Mouse (Mus musculus): ENCODE results near the gene Bicc1. TPM values are rescaled to one million over a fixed set of nuclear protein-coding genes. Genes with fewer than 3 reads are reported as not detected.

Bicc1 gene
- total RNA-seq, 2 experiments from 2014 or later: 6.9 to 7.0 TPM

- DNase-seq: no peak
- intact Hi-C loops (cut with DNase I): no loop called here
Measured at GRCm38 (mm10) chr10:70902751-70903485, 256.6 kb downstream of the Bicc1 start.

- DNase-seq: no peak
- intact Hi-C loops (cut with DNase I): no loop called here
Measured at GRCm38 (mm10) chr10:70901193-70901875, 258.2 kb downstream of the Bicc1 start.

- intact Hi-C loops (cut with DNase I): no loop called here
- no peak for DNase-seq
Measured at GRCm38 (mm10) chr10:70895891-70896290, 263.6 kb downstream of the Bicc1 start.

- DNase-seq: no peak
- intact Hi-C loops (cut with DNase I): no loop called here
Measured at GRCm38 (mm10) chr10:70878046-70878445, 281.5 kb downstream of the Bicc1 start.

GRCm38 (mm10) chr10:70877631-70878030, 281.9 kb downstream of the Bicc1 start:
- intact Hi-C loops (cut with DNase I): no loop called here
- DNase-seq: no peak

GRCm38 (mm10) chr10:70876522-70876921, 283.0 kb downstream of the Bicc1 start:
- DNase-seq: no peak
- intact Hi-C loops (cut with DNase I): no loop called here

GRCm38 (mm10) chr10:70876119-70876518, 283.4 kb downstream of the Bicc1 start:
- intact Hi-C loops (cut with DNase I): no loop called here
- peak; percentile 9 for DNase-seq

- intact Hi-C loops (cut with DNase I): no loop called here
Measured at GRCm38 (mm10) chr10:70874994-70875538, 284.4 kb downstream of the Bicc1 start.

More at GRCm38 (mm10) chr10:70874994-70875538, 284.4 kb downstream of the Bicc1 start:
- no peak for DNase-seq

Other genes with a start within 250 kb of the Bicc1 start
- 10 to 100 TPM; 43.4 to 45.3 TPM for gene Tfam, start 78.6 kb upstream of the Bicc1 start, total RNA-seq (2021)
- gene Ube2d1, start 125.6 kb upstream of the Bicc1 start, total RNA-seq (2021): 100 to 1,000 TPM; 126 to 141 TPM
- gene Cisd1, start 185.3 kb upstream of the Bicc1 start, total RNA-seq (2021): 100 to 1,000 TPM; 110 TPM
- gene Ipmk, start 188.1 kb upstream of the Bicc1 start, total RNA-seq (2021): 10 to 100 TPM; 42.1 to 42.9 TPM